Mouse (Mus musculus): ENCODE data around the gene Ccdc148. TPM values are rescaled to one million over a fixed set of nuclear protein-coding genes. Genes with fewer than 3 reads are reported as not detected.

The Ccdc148 gene
- polyA plus RNA-seq, 1 experiment: 0.06 TPM

DNA sequence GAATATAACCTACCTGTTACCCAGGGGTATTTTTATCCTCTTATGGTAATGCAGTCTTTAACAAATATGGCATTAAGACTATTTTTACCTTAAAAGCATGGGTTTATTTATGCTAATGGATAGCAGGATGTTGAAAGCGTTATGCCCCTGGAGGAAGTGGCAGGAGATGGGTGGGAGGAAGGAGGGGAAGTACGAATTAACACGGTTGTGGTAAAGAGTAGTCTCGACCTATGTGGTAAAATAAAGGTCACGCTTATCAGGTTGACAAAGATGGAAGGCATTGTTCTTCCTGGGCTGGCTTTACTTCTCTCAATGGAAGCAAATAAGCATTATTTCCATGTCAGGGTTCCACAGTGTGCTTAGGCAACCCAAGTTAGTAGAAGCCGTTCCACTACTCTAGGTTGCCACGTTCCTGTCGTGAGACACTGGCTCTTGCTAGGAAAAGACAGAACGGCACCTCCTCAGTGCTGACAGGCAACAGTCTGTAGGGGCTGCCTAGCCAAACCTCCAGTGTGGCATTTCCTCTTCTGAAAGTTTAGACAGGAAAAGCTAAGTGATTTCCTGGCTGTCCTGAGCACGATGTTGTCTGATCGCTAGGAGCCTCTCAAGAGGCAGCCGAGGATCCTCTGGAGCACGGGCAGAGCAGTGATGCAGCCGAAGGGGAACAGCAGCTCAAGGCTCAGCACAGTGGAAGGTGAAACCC, 253.5 kb downstream of the Ccdc148 start:
- H3K79me2 ChIP-seq (ENCODE audit: control insufficient read depth, insufficient read depth): no peaks in the 10 kb centered on the region
- H3K36me3 ChIP-seq (ENCODE audit: control insufficient read depth, insufficient read depth): no peaks in the 10 kb centered on the region
- H3K27me3 ChIP-seq (ENCODE audit: control insufficient read depth, insufficient read depth, insufficient read length): no peaks in the 10 kb centered on the region
- no peak overlapping the region for H3ac ChIP-seq (ENCODE audit: control insufficient read depth, insufficient read length)
- TF ChIP-seq POLR2A (IDR thresholded peaks at IDR 0.05; ENCODE audit: insufficient read length, low read depth): no peak
- TF ChIP-seq E2F4 (IDR thresholded peaks at IDR 0.05; ENCODE audit: insufficient read depth): no peak
- no peak for TF ChIP-seq CEBPB (IDR thresholded peaks at IDR 0.05; ENCODE audit: insufficient read depth, poor library complexity, severe bottlenecking)
- no peak for TF ChIP-seq MYOD1 (IDR thresholded peaks at IDR 0.05; ENCODE audit: control insufficient read depth in 1 of 3, insufficient read length in 2 of 3, low read depth in 2 of 3)
- no peak for TF ChIP-seq POLR2AphosphoS2 (IDR thresholded peaks at IDR 0.05; ENCODE audit: insufficient read length, low read depth)
- TF ChIP-seq USF1 (IDR thresholded peaks at IDR 0.05; ENCODE audit: low read depth): no peak
- TF ChIP-seq MYOG (IDR thresholded peaks at IDR 0.05; ENCODE audit: control insufficient read depth in 1 of 3, insufficient read depth in 1 of 3, insufficient read length in 2 of 3, low read depth in 2 of 3): no peak
- TF ChIP-seq TCF3 (IDR thresholded peaks at IDR 0.05; ENCODE audit: insufficient read length, low read depth): no peak
- TF ChIP-seq SRF (IDR thresholded peaks at IDR 0.05; ENCODE audit: control insufficient read depth, insufficient read length, low read depth): no peak
- TF ChIP-seq MAX (IDR thresholded peaks at IDR 0.05; ENCODE audit: low read depth): no peak
- no peak for TF ChIP-seq REST (IDR thresholded peaks at IDR 0.05; ENCODE audit: insufficient read depth, insufficient read length)
- no peak for TF ChIP-seq TCF12 (IDR thresholded peaks at IDR 0.05; ENCODE audit: insufficient read depth, poor library complexity, severe bottlenecking)
- no peak overlapping the region for H3K4me2 ChIP-seq (ENCODE audit: low read depth)
- H3K4me3 ChIP-seq: no peak overlapping the region

DNA sequence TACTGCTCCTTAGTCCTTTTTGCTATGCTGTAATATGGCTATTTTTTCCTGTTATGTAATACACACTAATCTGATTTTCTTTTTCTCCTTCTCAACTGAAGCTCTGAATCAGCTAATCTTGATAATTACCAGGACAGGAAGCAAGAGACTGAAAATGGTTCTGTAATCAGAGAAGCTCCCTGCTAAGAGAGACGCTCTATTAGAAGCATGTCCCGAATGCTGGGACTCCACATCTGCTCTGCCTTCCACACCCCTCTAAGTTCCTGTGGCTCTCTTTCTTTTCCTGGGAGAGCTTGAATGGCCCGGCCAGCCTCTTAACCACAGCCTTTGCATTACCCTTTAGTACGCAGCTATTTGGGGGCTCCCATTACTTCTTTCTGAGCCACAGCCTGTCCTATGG, 255.4 kb downstream of the Ccdc148 start:
- no peaks in the 10 kb centered on the region for H3K27me3 ChIP-seq (ENCODE audit: control insufficient read depth, insufficient read depth, insufficient read length)
- H3K36me3 ChIP-seq (ENCODE audit: control insufficient read depth, insufficient read depth): no peaks in the 10 kb centered on the region
- no peaks in the 10 kb centered on the region for H3K79me2 ChIP-seq (ENCODE audit: control insufficient read depth, insufficient read depth)
- H3K4me3 ChIP-seq: no peak overlapping the region
- H3ac ChIP-seq (ENCODE audit: control insufficient read depth, insufficient read length): no peak overlapping the region
- TF ChIP-seq USF1 (IDR thresholded peaks at IDR 0.05; ENCODE audit: low read depth): no peak
- no peak for TF ChIP-seq MYOD1 (IDR thresholded peaks at IDR 0.05; ENCODE audit: control insufficient read depth in 1 of 3, insufficient read length in 2 of 3, low read depth in 2 of 3)
- TF ChIP-seq POLR2A (IDR thresholded peaks at IDR 0.05; ENCODE audit: insufficient read length, low read depth): no peak
- TF ChIP-seq MAX (IDR thresholded peaks at IDR 0.05; ENCODE audit: low read depth): no peak
- no peak for TF ChIP-seq POLR2AphosphoS2 (IDR thresholded peaks at IDR 0.05; ENCODE audit: insufficient read length, low read depth)
- no peak for TF ChIP-seq SRF (IDR thresholded peaks at IDR 0.05; ENCODE audit: control insufficient read depth, insufficient read length, low read depth)
- TF ChIP-seq E2F4 (IDR thresholded peaks at IDR 0.05; ENCODE audit: insufficient read depth): no peak
- TF ChIP-seq CEBPB (IDR thresholded peaks at IDR 0.05; ENCODE audit: insufficient read depth, poor library complexity, severe bottlenecking): no peak
- TF ChIP-seq REST (IDR thresholded peaks at IDR 0.05; ENCODE audit: insufficient read depth, insufficient read length): no peak
- TF ChIP-seq MYOG (IDR thresholded peaks at IDR 0.05; ENCODE audit: control insufficient read depth in 1 of 3, insufficient read depth in 1 of 3, insufficient read length in 2 of 3, low read depth in 2 of 3): no peak
- TF ChIP-seq TCF3 (IDR thresholded peaks at IDR 0.05; ENCODE audit: insufficient read length, low read depth): no peak
- no peak for TF ChIP-seq TCF12 (IDR thresholded peaks at IDR 0.05; ENCODE audit: insufficient read depth, poor library complexity, severe bottlenecking)
- H3K4me2 ChIP-seq (ENCODE audit: low read depth): no peak overlapping the region

DNA sequence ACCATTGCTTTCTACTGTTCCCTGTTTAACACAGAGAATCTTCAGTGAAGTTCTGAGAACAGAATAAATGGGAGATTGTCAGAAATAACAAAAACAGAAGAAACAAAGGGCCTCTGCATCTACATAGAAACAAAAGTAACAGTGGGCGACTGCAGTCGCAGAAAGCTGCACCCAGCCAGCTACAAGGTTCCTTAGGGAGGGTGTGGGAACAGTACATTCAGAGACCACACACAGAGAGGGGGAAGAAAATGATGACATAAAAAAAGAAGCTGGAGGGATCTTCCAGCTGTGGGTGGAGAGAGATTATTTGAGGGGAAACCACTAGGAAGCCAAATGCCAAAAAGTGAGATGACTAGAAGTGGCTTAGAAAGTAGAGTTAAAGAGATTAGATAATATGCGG, 280.6 kb downstream of the Ccdc148 start:
- no peaks in the 10 kb centered on the region for H3K79me2 ChIP-seq (ENCODE audit: control insufficient read depth, insufficient read depth)
- no peak overlapping the region for H3K4me3 ChIP-seq
- H3K4me2 ChIP-seq (ENCODE audit: low read depth): no peak overlapping the region
- no peak overlapping the region for H3ac ChIP-seq (ENCODE audit: control insufficient read depth, insufficient read length)
- no peaks in the 10 kb centered on the region for H3K27me3 ChIP-seq (ENCODE audit: control insufficient read depth, insufficient read depth, insufficient read length)
- TF ChIP-seq MYOD1 (IDR thresholded peaks at IDR 0.05; ENCODE audit: control insufficient read depth in 1 of 3, insufficient read length in 2 of 3, low read depth in 2 of 3) (no peak), POLR2AphosphoS2 (IDR thresholded peaks at IDR 0.05; ENCODE audit: insufficient read length, low read depth) (no peak), E2F4 (IDR thresholded peaks at IDR 0.05; ENCODE audit: insufficient read depth) (no peak), TCF12 (IDR thresholded peaks at IDR 0.05; ENCODE audit: insufficient read depth, poor library complexity, severe bottlenecking) (no peak), CEBPB (IDR thresholded peaks at IDR 0.05; ENCODE audit: insufficient read depth, poor library complexity, severe bottlenecking) (no peak), POLR2A (IDR thresholded peaks at IDR 0.05; ENCODE audit: insufficient read length, low read depth) (no peak), SRF (IDR thresholded peaks at IDR 0.05; ENCODE audit: control insufficient read depth, insufficient read length, low read depth) (no peak), MYOG (IDR thresholded peaks at IDR 0.05; ENCODE audit: control insufficient read depth in 1 of 3, insufficient read depth in 1 of 3, insufficient read length in 2 of 3, low read depth in 2 of 3) (no peak), MAX (IDR thresholded peaks at IDR 0.05; ENCODE audit: low read depth) (no peak), TCF3 (IDR thresholded peaks at IDR 0.05; ENCODE audit: insufficient read length, low read depth) (no peak), USF1 (IDR thresholded peaks at IDR 0.05; ENCODE audit: low read depth) (no peak), REST (IDR thresholded peaks at IDR 0.05; ENCODE audit: insufficient read depth, insufficient read length) (no peak)
- no peaks in the 10 kb centered on the region for H3K36me3 ChIP-seq (ENCODE audit: control insufficient read depth, insufficient read depth)

DNA sequence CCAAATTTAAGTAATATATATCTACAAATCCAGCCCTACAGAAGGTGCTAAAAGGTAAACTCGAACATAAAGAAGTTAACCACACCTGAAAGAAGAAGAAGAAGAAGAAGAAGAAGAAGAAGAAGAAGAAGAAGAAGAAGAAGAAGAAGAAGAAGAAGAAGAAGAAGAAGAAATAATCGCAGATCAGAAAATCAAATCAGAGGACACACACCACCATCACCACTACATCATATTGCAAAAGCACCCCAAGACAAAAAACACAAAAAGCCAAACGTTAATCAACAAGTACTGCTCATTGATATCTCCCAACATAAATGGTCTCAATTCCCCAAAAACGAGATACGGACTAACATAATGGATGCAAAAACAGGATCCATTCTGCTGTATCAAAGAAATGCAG, 301.3 kb downstream of the Ccdc148 start, which contains the start of gene Gm11099:
TSS of gene Gm11099 (plus strand) at position 301 of the 400 bp plus-strand sequence.
- H3K4me2 ChIP-seq (ENCODE audit: low read depth): no peak within 1 kb of the TSS
- no peaks in the 10 kb centered on the region for H3K79me2 ChIP-seq (ENCODE audit: control insufficient read depth, insufficient read depth)
- H3K27me3 ChIP-seq (ENCODE audit: control insufficient read depth, insufficient read depth, insufficient read length): no peaks in the 10 kb centered on the region
- no peak for TF ChIP-seq POLR2A (IDR thresholded peaks at IDR 0.05; ENCODE audit: insufficient read length, low read depth)
- TF ChIP-seq REST (IDR thresholded peaks at IDR 0.05; ENCODE audit: insufficient read depth, insufficient read length): no peak
- no peak within 1 kb of the TSS for H3ac ChIP-seq (ENCODE audit: control insufficient read depth, insufficient read length)
- no peak within 1 kb of the TSS for H3K4me3 ChIP-seq
- no peaks in the 10 kb centered on the region for H3K36me3 ChIP-seq (ENCODE audit: control insufficient read depth, insufficient read depth)

Data from myocyte (in vitro differentiated cells).